Mouse (Mus musculus) liver, postnatal 0 days (tissue): ENCODE measurements around the gene Wfdc3.

ENCODE experiments used
- CTCF ChIP-seq: sonication (generic); IDR thresholded peaks from 2 replicates; pipeline ENCODE4 v1.5.1; 2016; ENCODE audit warnings: antibody characterized with exemption, low read depth
- EP300 ChIP-seq: IDR thresholded peaks from 2 replicates; pipeline ENCODE4 v1.6.1; 2016; ENCODE audit warnings: antibody characterized with exemption, low read depth, mild to moderate bottlenecking

DNA sequence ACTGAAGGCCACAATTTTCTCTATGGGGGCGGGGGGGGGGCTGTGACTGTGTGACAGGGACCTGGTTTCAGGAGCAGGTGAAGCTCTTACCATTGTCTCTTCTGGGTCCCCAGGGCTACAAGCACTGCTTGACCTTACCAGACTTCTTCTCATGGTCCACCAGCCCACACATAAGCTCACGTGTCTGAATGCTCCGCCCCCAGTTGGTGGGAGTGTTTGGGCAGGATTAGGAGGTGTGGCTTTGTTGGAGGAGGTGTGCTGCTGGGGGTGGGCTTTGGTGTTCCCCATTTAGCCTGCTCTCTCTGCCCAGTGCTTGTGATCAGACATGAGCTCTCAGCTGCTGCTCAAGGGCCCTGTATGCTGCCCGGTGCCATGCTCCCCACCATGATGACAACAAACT is 22.5 kb downstream of the Wfdc3 start:
- TF ChIP-seq CTCF (no peak), EP300 (no peak)
